Mouse (Mus musculus) intestine, embryonic 14.5 days (tissue): ENCODE results near the gene Isy1. TPM values are rescaled to one million over a fixed set of nuclear protein-coding genes. Genes with fewer than 3 reads are reported as not detected.

Experiments used
- ATAC-seq: fragments of 200-750 bp; cut with Nextera tagmentation; replicated peaks from 2 replicates; pipeline ENCODE4 v1.8.0; 2017; ENCODE audit warnings: low read depth, moderate number of reproducible peaks, moderate TSS enrichment, moderate library complexity; ENCODE audit not compliant: low FRiP score, low TSS enrichment
- DNase-seq: peaks from one replicate; pipeline ENCODE4 v3.0.0-alpha.2; 2018; ENCODE audit warnings: low spot score
- H3K27ac ChIP-seq: fragments of 300-500 bp; sonication (generic); 2 replicates; pipeline ENCODE4 v1.5.1; 2014; ENCODE audit warnings: low read depth, mild to moderate bottlenecking, control low read depth
- H3K27me3 ChIP-seq: fragments of 300-500 bp; sonication (generic); replicated peaks from 2 replicates; pipeline ENCODE4 v1.6.1; 2014; ENCODE audit warnings: low read length, control low read depth; ENCODE audit not compliant: control insufficient read depth, insufficient read depth
- H3K36me3 ChIP-seq: fragments of 300-500 bp; sonication (generic); 2 replicates; pipeline ENCODE4 v1.6.1; 2014; ENCODE audit warnings: low read length, control low read depth; ENCODE audit not compliant: control insufficient read depth, insufficient read depth
- H3K4me1 ChIP-seq: fragments of 300-500 bp; sonication (generic); replicated peaks from 2 replicates; pipeline ENCODE4 v1.6.1; 2014; ENCODE audit warnings: low read length, control low read depth, mixed read lengths; ENCODE audit not compliant: control insufficient read depth, insufficient read depth
- H3K4me2 ChIP-seq: fragments of 300-500 bp; sonication (generic); 2 replicates; pipeline ENCODE4 v1.6.1; 2014; ENCODE audit warnings: low read length
- H3K4me3 ChIP-seq: fragments of 300-500 bp; sonication (generic); 2 replicates; pipeline ENCODE4 v1.5.1; 2014; ENCODE audit warnings: low read depth, low read length, control low read depth, mixed read lengths
- H3K9ac ChIP-seq: fragments of 300-500 bp; sonication (generic); 2 replicates; pipeline ENCODE4 v1.6.1; 2014; ENCODE audit warnings: mild to moderate bottlenecking, low read length
- H3K9me3 ChIP-seq: fragments of 300-500 bp; sonication (generic); 2 replicates; pipeline ENCODE4 v1.6.1; 2016; ENCODE audit warnings: low read length, control low read depth; ENCODE audit not compliant: control insufficient read depth
- WGBS: fragments of 180-500 bp; shearing (Covaris S2); extraction: QIAGEN DNeasy Blood & Tissue Kit; methylation state at CpG from one replicate; pipeline ENCODE4 v1.1.7; 2014; 5-methylcytosine and 5-hydroxymethylcytosine counted together
- polyA plus RNA-seq: library from polyadenylated mRNA; unstranded; fragments of >200 nt; fragmentation: Nextera tagmentation; extraction: Ambion mirVana; gene quantifications from 2 replicates; pipeline ENCODE4 v1.2.1, GENCODE M21; 2014

Isy1 gene
- polyA plus RNA-seq, 1 experiment from 2014 or later, result 52.3 TPM

- Histone ChIP-seq H3K9ac (no peak overlapping the region), H3K4me2 (no peak overlapping the region), H3K9me3 (no peaks in the 10 kb centered on the region; the same call in 1 of the 2 replicates), H3K4me3 (no peak overlapping the region), H3K27ac (no peak overlapping the region), H3K27me3 (no peaks in the 10 kb centered on the region), H3K36me3 (no peaks in the 10 kb centered on the region), H3K4me1 (no peaks in the 10 kb centered on the region)
- ATAC-seq, result no peak; the same call in 1 of the 2 replicates
- no peak for DNase-seq
- 75% methylated on average over 7 of the region's 7 CpGs for WGBS
These were observed 37.0 kb upstream of the Isy1 start for GRCm38 (mm10) chr6:87875562-87875961.

DNA sequence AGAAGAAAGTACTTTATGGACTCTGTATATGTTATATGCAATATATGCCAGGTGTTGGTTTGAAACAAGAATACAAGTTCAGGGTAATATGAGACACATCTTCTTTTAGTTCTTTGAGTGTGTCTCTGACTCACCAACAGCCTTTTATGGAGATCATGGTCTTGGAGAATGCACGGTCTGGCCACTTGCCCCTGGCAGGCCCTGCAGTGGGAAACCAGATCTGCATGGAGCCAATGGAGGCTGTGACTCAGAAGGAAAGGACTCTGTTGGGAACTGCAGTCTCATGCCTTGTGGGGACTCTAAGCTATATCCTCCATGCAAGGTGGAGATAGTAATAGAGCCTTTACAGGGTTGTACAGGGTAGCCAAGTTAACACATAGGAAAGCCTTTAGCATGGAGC is 36.5 kb upstream of the Isy1 start:
- 85% methylated on average over 1 of the region's 1 CpGs for WGBS
- no peak overlapping the region for H3K4me2 ChIP-seq

GRCm38 (mm10) chr6:87873963-87874362 is 35.4 kb upstream of the Isy1 start:
- no peak for DNase-seq
- H3K4me1 ChIP-seq, result peaks cover 3% of the 10 kb centered on the region; the same call in 1 of the 2 replicates
- 90% methylated on average over 2 of the region's 2 CpGs for WGBS
- no peak overlapping the region for H3K4me2 ChIP-seq
- no peak overlapping the region for H3K9ac ChIP-seq
- H3K4me3 ChIP-seq, result no peak overlapping the region
- H3K36me3 ChIP-seq, result no peaks in the 10 kb centered on the region
- H3K27ac ChIP-seq, result no peak overlapping the region
- no peaks in the 10 kb centered on the region; the same call in 1 of the 2 replicates for H3K9me3 ChIP-seq
- H3K27me3 ChIP-seq, result no peaks in the 10 kb centered on the region
- no peak for ATAC-seq

More for the DNA sequence above, 36.5 kb upstream of the Isy1 start:
- Histone ChIP-seq H3K4me3 (no peak overlapping the region), H3K27ac (no peak overlapping the region), H3K9ac (no peak overlapping the region), H3K4me1 (no peaks in the 10 kb centered on the region), H3K27me3 (no peaks in the 10 kb centered on the region), H3K9me3 (no peaks in the 10 kb centered on the region; the same call in 1 of the 2 replicates), H3K36me3 (no peaks in the 10 kb centered on the region)
- DNase-seq (no peak), ATAC-seq (no peak)

DNA sequence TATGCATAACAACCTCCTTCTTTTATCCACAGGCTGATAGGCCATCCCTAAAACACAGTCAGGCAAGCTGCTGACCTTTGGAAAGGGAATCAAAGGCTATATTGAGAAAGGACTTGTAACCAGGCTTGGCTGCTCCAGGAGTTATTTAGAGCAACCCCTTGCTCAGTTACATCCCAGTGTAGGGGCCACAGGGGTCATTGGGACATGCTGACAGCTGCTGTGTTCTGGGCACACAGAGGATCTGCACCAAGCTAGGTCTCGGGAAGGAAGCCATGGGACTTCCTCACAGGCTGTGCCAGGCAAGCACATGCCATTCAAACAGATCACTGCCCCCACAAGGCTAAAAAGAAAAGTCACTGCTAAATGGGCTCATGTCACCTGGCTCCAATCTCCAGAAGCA is 34.5 kb upstream of the Isy1 start:
- Histone ChIP-seq H3K4me2 (no peak overlapping the region), H3K4me3 (no peak overlapping the region), H3K9me3 (no peaks in the 10 kb centered on the region; the same call in 1 of the 2 replicates), H3K36me3 (no peaks in the 10 kb centered on the region), H3K27ac (no peak overlapping the region), H3K4me1 (peaks cover 4% of the 10 kb centered on the region; the same call in 1 of the 2 replicates), H3K27me3 (no peaks in the 10 kb centered on the region), H3K9ac (no peak overlapping the region)
- DNase-seq (no peak), ATAC-seq (no peak)
- WGBS, result 46% methylated on average over 1 of the region's 1 CpGs

GRCm38 (mm10) chr6:87871240-87871639 is 32.6 kb upstream of the Isy1 start:
- Histone ChIP-seq H3K27ac (no peak overlapping the region), H3K4me2 (no peak overlapping the region), H3K27me3 (no peaks in the 10 kb centered on the region), H3K4me1 (peaks cover 4% of the 10 kb centered on the region; the same call in 1 of the 2 replicates), H3K36me3 (no peaks in the 10 kb centered on the region), H3K9me3 (no peaks in the 10 kb centered on the region; the same call in 1 of the 2 replicates), H3K4me3 (no peak overlapping the region), H3K9ac (no peak overlapping the region)
- WGBS, result 78% methylated on average over 7 of the region's 7 CpGs
- DNase-seq (no peak), ATAC-seq (no peak)

GRCm38 (mm10) chr6:87870440-87870839 is 31.8 kb upstream of the Isy1 start:
- no peak overlapping the region for H3K27ac ChIP-seq
- DNase-seq (no peak), ATAC-seq (no peak)
- 28% methylated on average over 1 of the region's 1 CpGs for WGBS
- H3K9ac ChIP-seq, result no peak overlapping the region
- no peaks in the 10 kb centered on the region for H3K27me3 ChIP-seq
- H3K4me2 ChIP-seq, result no peak overlapping the region
- peaks cover 4% of the 10 kb centered on the region; the same call in 1 of the 2 replicates for H3K4me1 ChIP-seq
- H3K36me3 ChIP-seq, result no peaks in the 10 kb centered on the region
- no peak overlapping the region for H3K4me3 ChIP-seq
- no peaks in the 10 kb centered on the region; the same call in 1 of the 2 replicates for H3K9me3 ChIP-seq

DNA sequence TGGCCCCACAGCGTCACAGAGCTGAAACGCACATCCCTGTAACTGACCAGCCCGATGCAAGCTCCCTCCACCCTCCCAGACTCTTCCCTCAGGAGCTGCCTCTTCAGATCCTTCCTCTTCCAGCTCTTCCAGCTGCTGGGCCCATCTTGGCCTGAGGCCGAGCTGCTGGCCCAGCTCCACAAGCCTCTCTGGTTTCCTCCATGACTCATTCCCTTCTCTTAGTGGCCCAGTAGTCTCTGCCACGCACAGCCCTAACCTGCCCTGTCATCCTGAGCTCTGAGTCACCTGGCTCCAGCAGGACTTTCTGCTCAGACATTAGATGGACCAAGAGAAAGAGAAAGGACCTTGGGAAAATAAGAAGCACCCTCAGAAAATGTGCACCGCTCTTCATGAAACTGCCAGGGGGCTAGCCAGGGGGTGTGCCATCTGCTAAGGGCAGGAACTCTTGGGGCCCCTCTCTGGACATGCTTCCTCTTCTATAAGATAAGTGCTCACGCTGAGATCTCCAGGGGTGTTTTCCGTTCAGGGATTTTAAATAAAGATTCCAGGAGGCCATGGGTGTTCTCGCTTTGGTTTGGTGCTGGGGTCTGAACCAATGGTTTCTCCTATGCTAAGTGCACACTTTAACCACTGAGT is 30.4 kb upstream of the Isy1 start:
- no peak for ATAC-seq
- Histone ChIP-seq H3K27me3 (no peaks in the 10 kb centered on the region), H3K9ac (no peak overlapping the region), H3K27ac (no peak overlapping the region), H3K36me3 (no peaks in the 10 kb centered on the region), H3K4me3 (no peak overlapping the region), H3K4me2 (no peak overlapping the region), H3K4me1 (peaks cover 4% of the 10 kb centered on the region; the same call in 1 of the 2 replicates), H3K9me3 (no peaks in the 10 kb centered on the region; the same call in 1 of the 2 replicates)
- DNase-seq, result no peak
- WGBS, result 74% methylated on average over 9 of the region's 9 CpGs

- H3K36me3 ChIP-seq, result no peaks in the 10 kb centered on the region
- ATAC-seq (no peak), DNase-seq (no peak)
- WGBS, result 61% methylated on average over 2 of the region's 2 CpGs
- H3K9ac ChIP-seq, result no peak overlapping the region
- no peak overlapping the region for H3K27ac ChIP-seq
- no peaks in the 10 kb centered on the region for H3K9me3 ChIP-seq
- H3K27me3 ChIP-seq, result no peaks in the 10 kb centered on the region
- H3K4me3 ChIP-seq, result no peak overlapping the region
- no peak overlapping the region for H3K4me2 ChIP-seq
- H3K4me1 ChIP-seq, result peaks cover 4% of the 10 kb centered on the region; the same call in 1 of the 2 replicates
These were observed 28.7 kb upstream of the Isy1 start for GRCm38 (mm10) chr6:87867256-87867655.

DNA sequence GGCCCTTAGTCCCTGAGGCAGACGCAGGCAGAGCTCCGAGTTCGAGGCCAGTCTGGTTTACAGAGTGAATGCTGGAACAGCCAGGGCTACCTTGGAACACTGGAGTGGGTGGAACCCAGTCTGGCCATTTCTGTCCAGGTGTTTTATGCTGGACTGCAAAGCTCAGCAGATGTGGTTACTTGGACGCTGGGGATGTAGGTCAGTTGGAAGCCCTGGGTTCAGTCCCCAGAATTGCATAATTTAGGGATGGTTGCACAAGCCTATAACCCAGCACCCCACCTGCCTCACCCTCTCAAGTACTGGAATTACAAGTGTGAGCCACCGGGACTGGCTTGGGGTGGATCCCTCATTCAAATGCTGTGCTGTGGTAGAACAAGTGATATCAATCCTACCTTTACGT is 27.6 kb upstream of the Isy1 start:
- DNase-seq (no peak), ATAC-seq (no peak)
- Histone ChIP-seq H3K27ac (no peak overlapping the region), H3K9me3 (no peaks in the 10 kb centered on the region), H3K36me3 (no peaks in the 10 kb centered on the region), H3K4me3 (no peak overlapping the region), H3K4me2 (no peak overlapping the region), H3K27me3 (no peaks in the 10 kb centered on the region), H3K4me1 (peaks cover 4% of the 10 kb centered on the region; the same call in 1 of the 2 replicates), H3K9ac (no peak overlapping the region)
- WGBS, result 89% methylated on average over 6 of the region's 6 CpGs
